Mouse (Mus musculus): ENCODE measurements around the gene Camkk2. TPM values are rescaled to one million over a fixed set of nuclear protein-coding genes. Genes with fewer than 3 reads are reported as not detected.

Gene Camkk2
- polyA plus RNA-seq, 2 experiments from 2014 or later = 2.8 to 2.9 TPM

GRCm38 (mm10) chr5:122695516-122695915, 83.7 kb downstream of the Camkk2 start:
- ATAC-seq = no peak

DNA sequence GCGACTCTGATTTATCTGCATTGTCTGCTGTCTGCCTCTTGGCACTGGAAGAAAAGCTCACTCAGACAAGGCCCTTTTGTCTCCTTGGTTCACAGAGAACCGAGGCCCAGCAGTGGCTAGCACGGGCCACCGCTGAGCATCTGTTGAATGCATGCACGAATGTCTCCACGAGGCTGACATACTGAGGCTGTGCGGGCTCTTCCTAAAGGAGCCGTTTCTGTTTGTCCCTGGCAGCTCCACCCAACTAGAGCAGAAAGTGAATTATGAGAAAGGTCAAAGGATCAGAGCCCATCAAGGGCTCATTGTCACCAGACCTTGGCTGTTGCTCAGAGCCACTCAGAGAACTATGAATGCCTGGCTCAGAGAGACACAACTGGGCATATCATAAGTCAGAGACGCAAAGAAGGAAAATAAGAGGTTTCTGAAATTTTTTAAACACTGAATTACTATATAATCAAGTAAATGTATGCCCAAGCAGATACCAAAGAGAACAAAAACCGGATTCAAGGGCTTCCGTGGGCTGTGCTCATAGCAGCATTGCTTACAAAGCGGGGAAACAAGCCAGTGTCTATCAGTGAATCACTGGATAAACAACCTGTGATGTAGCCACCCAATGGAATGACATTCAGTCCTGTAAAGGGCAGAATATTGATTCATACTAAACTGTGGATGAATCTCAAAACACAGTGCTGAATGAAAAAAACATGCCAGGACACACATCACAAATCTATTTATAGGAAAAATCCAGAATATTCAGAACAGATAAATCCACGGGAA, 85.6 kb downstream of the Camkk2 start:
- no peak for ATAC-seq

GRCm38 (mm10) chr5:122690486-122690885, 88.7 kb downstream of the Camkk2 start:
- no peak for ATAC-seq

- ATAC-seq = no peak
Measured at GRCm38 (mm10) chr5:122689153-122689552, 90.1 kb downstream of the Camkk2 start.

DNA sequence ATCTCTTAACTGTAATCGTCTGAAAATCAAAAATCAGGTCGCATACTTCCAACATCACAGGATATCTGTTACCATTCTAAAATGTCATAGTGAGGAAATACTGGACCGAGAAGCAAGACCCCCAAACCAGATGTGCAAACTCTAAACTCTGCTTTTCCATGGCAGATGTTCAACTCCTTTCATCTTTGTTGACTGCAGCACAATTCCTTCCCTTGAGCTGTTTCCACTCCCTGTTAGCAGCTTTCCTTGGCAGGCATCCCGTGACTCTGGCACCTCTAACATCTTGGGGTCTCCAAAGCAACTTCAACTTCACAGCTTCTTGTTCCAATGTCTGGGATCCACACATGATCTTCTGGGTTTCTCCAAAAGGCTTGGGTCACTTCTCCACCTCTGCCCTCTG, 91.8 kb downstream of the Camkk2 start:
- ATAC-seq = no peak

GRCm38 (mm10) chr5:122683926-122684325, 95.3 kb downstream of the Camkk2 start:
- no peak for ATAC-seq

DNA sequence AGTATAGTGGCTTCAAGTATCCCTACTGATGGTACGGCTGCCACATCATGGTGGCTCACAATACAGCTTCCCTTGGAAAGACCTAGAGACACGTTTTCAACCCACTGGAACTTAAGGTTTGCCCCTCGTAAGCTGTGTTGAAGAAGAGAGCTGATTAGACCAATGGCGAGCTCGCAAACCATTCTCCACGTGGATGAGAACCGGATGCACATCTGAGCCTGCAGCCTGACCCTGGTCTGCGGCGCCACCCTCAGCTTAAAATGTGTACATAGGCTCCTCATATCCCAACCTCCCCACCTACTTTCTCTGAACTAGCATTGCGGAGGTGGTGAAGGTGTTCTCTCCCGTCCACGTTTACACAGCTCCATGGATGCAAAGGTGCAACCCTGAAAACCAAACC, 97.9 kb downstream of the Camkk2 start:
- no peak for ATAC-seq

Other genes with a start within 250 kb of the Camkk2 start
- 1 to 10 TPM; 6.6 to 7.8 TPM for gene Ift81, start 164.9 kb downstream of the Camkk2 start, polyA plus RNA-seq (2017; shearing (Covaris generic))
- 100 to 1,000 TPM in 1 of 2 experiments, 10 to 100 TPM in 1; 64.6 to 103 TPM for gene P2rx7, start 135.5 kb downstream of the Camkk2 start, polyA plus RNA-seq (2017; shearing (Covaris generic))
- 10 to 100 TPM; 41.2 to 68.7 TPM for gene P2rx4, start 71.9 kb downstream of the Camkk2 start, polyA plus RNA-seq (2017; shearing (Covaris generic))
- gene Anapc5, start 41.9 kb upstream of the Camkk2 start, polyA plus RNA-seq (2017; shearing (Covaris generic)) = 100 to 1,000 TPM; 107 to 151 TPM
- 10 to 100 TPM; 25.9 to 37.5 TPM for gene Rnf34, start 70.6 kb upstream of the Camkk2 start, polyA plus RNA-seq (2017; shearing (Covaris generic))
- 10 to 100 TPM; 33.1 to 51.1 TPM for gene Kdm2b, start 210.4 kb upstream of the Camkk2 start, polyA plus RNA-seq (2017; shearing (Covaris generic))
- 1 to 10 TPM; 4.2 to 8.1 TPM for gene Orai1, start 235.7 kb upstream of the Camkk2 start, polyA plus RNA-seq (2017; shearing (Covaris generic))